Mouse (Mus musculus) hindbrain, embryonic 11.5 days (tissue): ENCODE data around the gene Cnksr1. TPM values are rescaled to one million over a fixed set of nuclear protein-coding genes. Genes with fewer than 3 reads are reported as not detected.

Source experiments
- ATAC-seq: fragments of 200-750 bp; cut with Nextera tagmentation; 2 replicates; pipeline ENCODE4 v1.8.0; 2017; ENCODE audit warnings: mild to moderate bottlenecking, moderate TSS enrichment, moderate library complexity; ENCODE audit not compliant: low FRiP score
- DNase-seq: peaks from one replicate; pipeline ENCODE4 v3.0.0-alpha.2; 2015; ENCODE audit warnings: low spot score
- H3K27ac ChIP-seq: fragments of 300-500 bp; sonication (generic); 2 replicates; pipeline ENCODE4 v1.5.1; 2014; ENCODE audit warnings: mild to moderate bottlenecking, low read depth, low read length
- H3K27me3 ChIP-seq: fragments of 300-500 bp; sonication (generic); 2 replicates; pipeline ENCODE4 v1.6.1; 2014; ENCODE audit warnings: mild to moderate bottlenecking, low read length, moderate library complexity, mixed read lengths; ENCODE audit not compliant: control insufficient read depth, insufficient read depth
- H3K36me3 ChIP-seq: fragments of 300-500 bp; sonication (generic); 2 replicates; pipeline ENCODE4 v1.6.1; 2014; ENCODE audit warnings: mild to moderate bottlenecking, low read length, moderate library complexity, mixed read lengths; ENCODE audit not compliant: control insufficient read depth, insufficient read depth
- H3K4me1 ChIP-seq: fragments of 300-500 bp; sonication (generic); replicated peaks from 2 replicates; pipeline ENCODE4 v1.6.1; 2014; ENCODE audit warnings: low read length, mixed read lengths; ENCODE audit not compliant: control insufficient read depth, insufficient read depth
- H3K4me2 ChIP-seq: fragments of 300-500 bp; sonication (generic); replicated peaks from 2 replicates; pipeline ENCODE4 v1.6.1; 2014; ENCODE audit warnings: mild to moderate bottlenecking, low read depth, low read length
- H3K4me3 ChIP-seq: fragments of 300-500 bp; sonication (generic); 2 replicates; pipeline ENCODE4 v1.5.1; 2014; ENCODE audit warnings: low read depth, low read length
- H3K9ac ChIP-seq: fragments of 300-500 bp; sonication (generic); 2 replicates; pipeline ENCODE4 v1.6.1; 2014; ENCODE audit warnings: low read depth, low read length
- H3K9me3 ChIP-seq: fragments of 300-500 bp; sonication (generic); 2 replicates; pipeline ENCODE4 v1.6.1; 2016; ENCODE audit warnings: low read length; ENCODE audit not compliant: control insufficient read depth
- WGBS: fragments of 180-500 bp; shearing (Covaris S2); extraction: QIAGEN DNeasy Blood & Tissue Kit; methylation state at CpG from one replicate; pipeline ENCODE4 v1.1.7; 2014; 5-methylcytosine and 5-hydroxymethylcytosine counted together
- polyA plus RNA-seq: library from polyadenylated mRNA; unstranded; fragments of >200 nt; fragmentation: Nextera tagmentation; extraction: Ambion mirVana; gene quantifications from 2 replicates; pipeline ENCODE4 v1.2.1, GENCODE M21; 2014

Cnksr1 gene
- polyA plus RNA-seq: 0.14 and 0.28 TPM in 2 replicates

DNA sequence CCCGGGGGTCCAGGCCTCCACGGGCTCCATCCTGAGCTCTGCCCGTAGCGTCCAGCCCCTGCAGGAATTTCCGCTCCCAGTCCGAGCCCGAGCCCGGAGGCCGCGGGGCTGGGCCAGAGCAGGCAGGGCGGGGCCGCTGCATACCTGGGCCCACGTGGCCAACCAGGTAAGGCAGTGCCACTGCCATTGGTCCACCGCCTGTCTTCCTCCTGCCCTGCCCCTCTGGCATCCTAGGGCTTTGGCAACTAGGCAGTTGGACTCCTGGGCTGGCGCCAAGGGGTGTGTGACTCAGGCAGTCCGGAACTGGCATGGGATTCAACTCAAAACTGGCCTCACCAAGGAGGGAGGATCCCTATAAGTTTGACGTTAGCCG, at the start of gene Cnksr1:
Cnksr1 (minus strand) TSS at position 121 of the 373 bp plus-strand sequence.
- ATAC-seq (no peak), DNase-seq (peak; percentile 11)
- no peak within 1 kb of the TSS for H3K4me3 ChIP-seq
- H3K4me2 ChIP-seq: peak within 1 kb of the TSS; percentile 19
- no peaks in the 10 kb centered on the region for H3K4me1 ChIP-seq
- H3K36me3 ChIP-seq: no peaks in the 10 kb centered on the region
- H3K27me3 ChIP-seq: peaks cover 18% of the 10 kb centered on the region
- 3% methylated on average over 18 of the region's 18 CpGs for WGBS
- no peak within 1 kb of the TSS for H3K9ac ChIP-seq
- H3K27ac ChIP-seq: no peak within 1 kb of the TSS
- no peaks in the 10 kb centered on the region for H3K9me3 ChIP-seq

DNA sequence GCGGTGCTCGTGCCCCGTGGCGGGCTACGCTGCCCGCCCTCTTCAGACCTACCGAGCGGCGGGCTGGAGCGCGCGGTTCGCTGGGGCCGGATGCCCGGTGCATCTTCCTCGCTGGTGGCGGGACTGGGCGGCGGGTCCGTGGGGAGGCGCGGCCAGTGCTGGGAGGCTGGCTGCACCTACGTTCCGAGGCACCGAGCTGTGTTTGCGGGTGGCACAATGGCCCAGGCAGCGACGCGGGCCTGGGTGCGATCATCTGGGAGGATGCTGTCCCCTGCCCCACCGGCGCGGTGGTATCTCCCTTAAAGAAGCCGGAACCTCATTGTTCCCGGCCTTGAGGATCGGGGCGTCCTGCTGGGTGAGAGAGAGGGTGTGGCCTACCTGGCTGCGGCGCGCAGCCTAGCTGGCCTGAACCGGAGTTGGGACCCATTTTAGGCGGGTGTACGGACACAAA, 49.4 kb upstream of the Cnksr1 start, which contains the start of gene Pdik1l:
Pdik1l (minus strand) TSS at position 321 of the 451 bp plus-strand sequence.
- peak within 1 kb of the TSS; percentile 100 for H3K27ac ChIP-seq
- no peaks in the 10 kb centered on the region for H3K9me3 ChIP-seq
- ATAC-seq (peak; percentile 85), DNase-seq (peak; percentile 88)
- H3K36me3 ChIP-seq: no peaks in the 10 kb centered on the region
- WGBS: under 1% methylated on average over 43 of the region's 43 CpGs
- H3K9ac ChIP-seq: peak within 1 kb of the TSS; percentile 99
- H3K4me1 ChIP-seq: 0 out of 2 replicates have a peak, but pooled peaks cover 5% of the 10 kb centered on the region
- H3K4me3 ChIP-seq: peak within 1 kb of the TSS; percentile 98
- H3K4me2 ChIP-seq: peak within 1 kb of the TSS; percentile 80
- no peaks in the 10 kb centered on the region for H3K27me3 ChIP-seq

DNA sequence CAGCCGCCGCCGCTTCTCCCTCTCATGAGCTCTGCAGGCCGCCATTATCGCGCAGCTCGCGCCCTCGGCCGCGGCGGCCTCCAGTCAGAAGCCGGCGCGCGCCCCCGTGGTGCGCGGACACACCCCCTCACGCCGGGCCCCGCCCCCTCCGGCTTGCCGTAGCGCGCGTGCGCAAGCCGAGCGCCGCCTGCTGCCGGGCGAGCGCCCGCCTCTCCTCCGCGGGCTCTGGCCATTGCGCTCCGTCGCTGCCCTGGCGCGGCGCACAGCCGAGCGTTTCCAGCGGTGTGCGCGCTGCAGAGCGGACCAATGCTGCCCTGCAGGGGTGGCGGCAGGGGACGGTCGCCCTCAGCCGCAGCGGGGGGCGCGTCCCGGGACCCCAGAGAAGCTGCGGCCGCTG, 49.0 kb upstream of the Cnksr1 start:
- peak; percentile 99 for DNase-seq
- H3K27ac ChIP-seq: peak overlapping the region; percentile 100
- no peaks in the 10 kb centered on the region for H3K9me3 ChIP-seq
- H3K36me3 ChIP-seq: no peaks in the 10 kb centered on the region
- H3K4me2 ChIP-seq: peak overlapping the region; percentile 80
- under 1% methylated on average over 42 of the region's 59 CpGs for WGBS
- 0 out of 2 replicates have a peak, but pooled peaks cover 5% of the 10 kb centered on the region for H3K4me1 ChIP-seq
- peak overlapping the region; percentile 99 for H3K9ac ChIP-seq
- peak overlapping the region; percentile 98 for H3K4me3 ChIP-seq
- peak; percentile 94 for ATAC-seq
- H3K27me3 ChIP-seq: no peaks in the 10 kb centered on the region

DNA sequence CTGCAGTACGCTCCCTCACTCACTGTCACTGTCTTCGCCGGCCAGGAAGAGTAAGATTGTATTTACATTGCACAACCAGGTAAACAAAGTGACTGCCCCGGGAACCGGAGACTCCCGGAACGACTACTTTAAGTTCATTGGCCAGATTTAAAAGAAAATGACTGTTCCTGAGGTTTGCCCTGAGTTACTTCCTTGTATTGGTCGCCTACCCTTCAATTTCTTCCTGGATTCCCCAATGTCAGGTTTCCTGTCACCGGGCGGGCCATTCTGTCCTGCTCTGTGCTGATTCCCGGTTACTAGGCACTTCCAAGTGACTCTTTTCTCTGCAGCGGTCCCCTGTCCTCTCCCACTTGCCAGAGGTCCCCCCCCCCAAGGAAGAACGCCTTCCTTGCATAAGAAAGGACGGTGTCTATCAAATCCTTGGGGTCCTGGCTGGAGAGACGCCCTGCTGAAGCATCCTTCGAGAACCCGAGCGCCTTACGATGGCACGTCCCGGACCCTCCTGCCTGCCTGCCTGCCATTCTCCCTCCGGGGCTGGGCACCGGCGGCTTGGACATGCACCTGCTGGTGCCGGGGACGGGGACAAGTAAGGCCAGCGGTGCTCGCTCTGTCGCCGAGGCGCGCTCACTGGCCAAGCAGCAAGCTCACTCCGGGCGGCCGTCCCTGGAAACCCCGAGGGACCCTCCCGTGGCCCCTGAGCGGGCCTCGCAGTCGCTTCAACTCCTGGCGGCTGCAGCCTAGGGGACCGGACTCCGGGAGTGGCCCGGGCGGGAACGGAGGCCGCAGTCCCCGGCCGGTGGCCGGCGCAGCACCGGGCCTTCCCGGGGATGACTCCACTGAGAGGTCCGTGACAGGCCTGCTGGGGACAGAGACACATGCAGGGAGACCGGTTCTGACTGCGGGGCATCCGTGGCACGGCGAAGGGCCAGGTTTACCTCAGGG, 48.3 kb upstream of the Cnksr1 start:
- ATAC-seq (no peak; the same call in none of the 2 replicates), DNase-seq (no peak)
- H3K36me3 ChIP-seq: no peaks in the 10 kb centered on the region

DNA sequence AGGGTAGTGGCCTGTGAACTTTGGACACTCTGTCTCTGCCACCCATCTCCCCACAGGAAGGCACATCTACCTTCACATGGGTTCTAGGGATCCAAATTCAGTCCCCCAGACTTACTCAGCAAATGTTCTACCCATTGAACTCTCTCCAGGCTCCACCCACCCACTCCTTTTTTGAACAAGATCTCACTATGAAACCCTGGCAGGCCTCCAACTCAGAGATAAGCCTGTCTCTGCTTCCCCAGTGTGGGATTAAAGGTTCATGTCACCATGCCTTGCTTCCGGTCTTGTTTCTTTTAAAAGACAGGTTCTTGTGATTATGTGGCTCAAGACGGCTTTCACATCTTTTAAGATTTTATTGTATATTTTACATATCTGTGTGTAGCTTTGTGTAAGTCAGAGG, 46.7 kb upstream of the Cnksr1 start:
- Histone ChIP-seq H3K27me3 (no peaks in the 10 kb centered on the region), H3K36me3 (no peaks in the 10 kb centered on the region), H3K27ac (no peak overlapping the region), H3K9me3 (no peaks in the 10 kb centered on the region), H3K4me2 (no peak overlapping the region), H3K9ac (no peak overlapping the region), H3K4me1 (0 out of 2 replicates have a peak, but pooled peaks cover 5% of the 10 kb centered on the region), H3K4me3 (no peak overlapping the region)
- ATAC-seq: no peak
- WGBS: 94% methylated on average over 2 of the region's 2 CpGs
- DNase-seq: no peak

More for the DNA sequence above, 48.3 kb upstream of the Cnksr1 start:
- Histone ChIP-seq H3K4me2 (peak overlapping the region; percentile 80), H3K9me3 (no peaks in the 10 kb centered on the region), H3K9ac (peak overlapping the region; percentile 99), H3K27me3 (no peaks in the 10 kb centered on the region), H3K4me1 (0 out of 2 replicates have a peak, but pooled peaks cover 5% of the 10 kb centered on the region), H3K4me3 (peak overlapping the region; percentile 98), H3K27ac (peak overlapping the region; percentile 100)
- 3% methylated on average over 54 of the region's 59 CpGs for WGBS

DNA sequence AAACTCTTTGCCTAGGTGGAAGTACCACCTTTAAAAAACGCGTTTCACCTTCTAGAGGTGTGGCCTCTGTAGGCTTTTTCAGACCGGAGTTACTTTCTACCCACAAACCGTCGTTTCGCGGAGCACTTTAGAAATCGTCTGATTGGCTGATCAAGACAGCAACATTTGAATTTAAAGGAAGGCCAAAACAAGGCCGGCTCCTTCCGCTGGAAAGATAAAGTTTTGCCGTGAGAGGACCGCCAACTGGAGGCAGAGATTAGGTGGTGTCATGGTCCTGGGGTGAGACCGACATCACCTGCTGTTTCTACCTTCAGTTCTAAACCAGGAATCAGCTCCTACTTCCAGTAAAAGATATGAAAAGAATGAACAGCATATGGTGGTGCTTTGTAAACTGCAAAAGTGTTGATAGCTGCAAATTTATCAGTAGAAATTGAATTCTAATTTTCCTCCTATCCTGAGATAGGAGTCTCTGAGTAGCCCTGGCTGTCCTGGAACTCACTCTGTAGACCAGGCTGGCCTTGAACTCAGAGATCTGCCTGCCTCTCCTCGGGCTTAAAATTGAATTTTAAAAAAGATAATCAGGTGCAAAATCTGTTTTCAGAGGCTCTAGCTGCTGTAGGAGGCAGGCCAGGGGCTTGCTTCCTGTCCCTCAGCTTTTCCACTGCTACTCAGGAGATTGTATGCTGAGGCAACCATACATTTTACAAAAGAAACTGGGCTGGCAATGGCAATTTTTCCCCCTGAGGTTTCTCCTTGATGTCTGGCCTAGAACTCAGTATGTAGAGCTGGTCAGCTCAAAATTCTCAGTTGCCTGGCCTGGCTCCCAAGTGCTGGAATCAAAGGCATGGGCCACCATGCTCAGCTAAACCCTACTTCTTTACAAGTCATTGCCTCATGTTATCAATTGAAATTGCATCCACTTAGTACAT, 35.5 kb upstream of the Cnksr1 start:
- Histone ChIP-seq H3K4me2 (no peak overlapping the region), H3K27me3 (no peaks in the 10 kb centered on the region), H3K9ac (no peak overlapping the region), H3K27ac (no peak overlapping the region), H3K9me3 (no peaks in the 10 kb centered on the region), H3K4me1 (no peaks in the 10 kb centered on the region), H3K4me3 (no peak overlapping the region), H3K36me3 (peaks cover 5% of the 10 kb centered on the region; the same call in 1 of the 2 replicates)
- no peak for ATAC-seq
- DNase-seq: peak; percentile 22
- 9% methylated on average over 14 of the region's 14 CpGs for WGBS

DNA sequence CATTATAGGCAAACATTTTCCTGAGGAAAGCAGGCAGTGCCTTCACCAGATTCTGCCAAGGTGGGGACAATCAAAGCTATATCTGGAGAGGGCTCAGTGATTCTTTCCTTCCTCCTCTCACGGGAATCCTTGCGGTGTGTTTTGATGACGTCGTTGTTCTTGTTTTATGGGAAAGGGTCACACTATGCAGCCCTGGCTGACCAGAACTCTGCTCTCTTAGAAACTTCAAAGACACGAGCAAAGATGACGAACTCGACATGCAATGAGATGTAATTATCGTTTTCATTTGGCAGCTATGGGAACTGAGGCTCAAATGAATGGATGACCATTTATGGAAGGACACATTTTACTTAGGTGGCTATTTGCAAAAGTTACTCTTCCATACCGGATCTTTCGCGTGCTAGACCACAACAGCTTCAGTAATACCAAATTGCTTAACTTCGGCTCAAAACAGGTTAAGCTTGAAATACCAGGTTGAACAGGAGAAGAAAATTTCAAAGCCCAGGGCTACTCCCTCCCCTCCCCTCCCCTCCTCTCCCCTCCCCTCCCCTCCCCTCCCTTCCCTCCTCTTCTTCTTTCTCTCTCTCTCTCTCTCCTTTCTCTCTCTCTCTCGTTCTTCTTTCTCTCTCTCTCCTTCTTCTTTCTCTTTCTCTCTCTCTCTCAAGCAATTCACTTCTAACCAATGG, 34.7 kb upstream of the Cnksr1 start:
- no peak overlapping the region for H3K4me2 ChIP-seq
- no peaks in the 10 kb centered on the region for H3K9me3 ChIP-seq
- no peaks in the 10 kb centered on the region for H3K4me1 ChIP-seq
- WGBS: 37% methylated on average over 12 of the region's 13 CpGs
- H3K36me3 ChIP-seq: peaks cover 3% of the 10 kb centered on the region; the same call in 1 of the 2 replicates
- ATAC-seq: no peak
- H3K9ac ChIP-seq: no peak overlapping the region
- no peak for DNase-seq
- H3K4me3 ChIP-seq: no peak overlapping the region
- no peaks in the 10 kb centered on the region for H3K27me3 ChIP-seq
- no peak overlapping the region for H3K27ac ChIP-seq

DNA sequence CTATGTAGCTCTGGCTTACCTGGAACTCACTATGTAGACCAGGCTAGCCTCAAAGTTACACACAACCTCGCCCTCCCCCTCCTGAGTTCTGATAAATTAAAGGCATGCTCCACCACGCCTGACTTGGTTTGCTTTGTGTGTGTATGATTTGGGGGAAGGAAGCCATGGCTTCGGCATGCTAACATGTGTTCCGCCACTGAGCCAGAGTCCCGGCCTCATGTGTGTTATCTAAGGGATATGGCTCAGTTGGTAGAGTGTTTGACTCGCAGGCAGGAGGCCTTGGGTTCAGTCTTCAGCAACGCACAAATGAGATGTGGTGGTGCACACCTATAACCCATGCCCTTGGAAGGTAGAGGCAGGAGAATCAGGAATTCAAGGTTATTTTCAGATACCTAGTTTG, 33.8 kb upstream of the Cnksr1 start:
- ATAC-seq: no peak
- no peak for DNase-seq

More for the DNA sequence above, 33.8 kb upstream of the Cnksr1 start:
- H3K36me3 ChIP-seq: peaks cover under 1% of the 10 kb centered on the region; the same call in 1 of the 2 replicates
- H3K4me1 ChIP-seq: no peaks in the 10 kb centered on the region
- no peak overlapping the region for H3K9ac ChIP-seq
- 90% methylated on average over 7 of the region's 7 CpGs for WGBS
- no peak overlapping the region for H3K4me3 ChIP-seq
- no peak overlapping the region for H3K27ac ChIP-seq
- H3K9me3 ChIP-seq: no peaks in the 10 kb centered on the region
- H3K4me2 ChIP-seq: no peak overlapping the region
- H3K27me3 ChIP-seq: no peaks in the 10 kb centered on the region
